Mouse (Mus musculus) bone marrow macrophage, adult 2 months (primary cell): ENCODE data around the gene March8.

Experiments
- CTCF ChIP-seq: IDR thresholded peaks from 2 replicates; pipeline ENCODE4 v1.5.1; 2012; ENCODE audit warnings: low read depth, mild to moderate bottlenecking, low read length, moderate library complexity
- POLR2A ChIP-seq: IDR thresholded peaks from 2 replicates; pipeline ENCODE4 v1.6.1; 2012; ENCODE audit warnings: mild to moderate bottlenecking, low read depth, low read length, borderline replicate concordance

- TF ChIP-seq CTCF (no peak), POLR2A (no peak)
These were observed 47.6 kb downstream of the March8 start for GRCm38 (mm10) chr6:116385194-116386044.
